Mouse (Mus musculus) limb, embryonic 10.5 days (tissue): ENCODE data around the gene Bod1l. TPM values are rescaled to one million over a fixed set of nuclear protein-coding genes. Genes with fewer than 3 reads are reported as not detected.
A peak's percentile ranks its signal among the peaks of the same experiment; 100 is the strongest.

Experiments
- DNase-seq: peaks from one replicate; pipeline ENCODE4 v3.0.0-alpha.2; 2017; ENCODE audit warnings: low spot score
- H3K27ac ChIP-seq: fragments of 300-500 bp; sonication (generic); 2 replicates; pipeline ENCODE4 v1.5.1; 2016; ENCODE audit warnings: mild to moderate bottlenecking
- H3K27me3 ChIP-seq: fragments of 300-500 bp; sonication (generic); 2 replicates; pipeline ENCODE4 v1.6.1; 2016; ENCODE audit warnings: low read depth, mild to moderate bottlenecking; ENCODE audit not compliant: poor library complexity, severe bottlenecking
- H3K36me3 ChIP-seq: fragments of 300-500 bp; sonication (generic); 2 replicates; pipeline ENCODE4 v1.6.1; 2016; ENCODE audit warnings: mild to moderate bottlenecking, moderate library complexity
- H3K4me1 ChIP-seq: fragments of 300-500 bp; sonication (generic); 2 replicates; pipeline ENCODE4 v1.6.1; 2016
- H3K4me3 ChIP-seq: fragments of 300-500 bp; sonication (generic); 2 replicates; pipeline ENCODE4 v1.5.1; 2016; ENCODE audit warnings: mild to moderate bottlenecking, moderate library complexity
- H3K9me3 ChIP-seq: fragments of 300-500 bp; sonication (generic); replicated peaks from 2 replicates; pipeline ENCODE4 v1.6.1; 2016; ENCODE audit warnings: mild to moderate bottlenecking
- WGBS: fragments of 180-500 bp; shearing (Covaris S2); methylation state at CpG from one replicate; pipeline ENCODE4 v1.1.7; 2016; 5-methylcytosine and 5-hydroxymethylcytosine counted together
- polyA plus RNA-seq: library from polyadenylated mRNA; unstranded; fragments of >200 nt; fragmentation: Nextera tagmentation; extraction: Ambion mirVana; gene quantifications from 2 replicates; pipeline ENCODE4 v1.2.1, GENCODE M21; 2016

Gene Bod1l
- polyA plus RNA-seq, 1 experiment from 2014 or later, result 18.5 TPM

- peak; percentile 64 for DNase-seq
- Histone ChIP-seq H3K36me3 (no peaks in the 10 kb centered on the region), H3K4me3 (peak overlapping the region; percentile 53), H3K27ac (no peak overlapping the region), H3K4me1 (peaks cover 38% of the 10 kb centered on the region), H3K9me3 (no peaks in the 10 kb centered on the region), H3K27me3 (peaks cover 100% of the 10 kb centered on the region)
- WGBS, result 2% methylated on average over 27 of the region's 27 CpGs
Measured at GRCm38 (mm10) chr5:41762141-41762946, 81.8 kb downstream of the Bod1l start.

- DNase-seq, result peak; percentile 63
- H3K36me3 ChIP-seq, result no peaks in the 10 kb centered on the region
- no peak overlapping the region for H3K27ac ChIP-seq
- WGBS, result under 1% methylated on average over 53 of the region's 56 CpGs
- peaks cover 100% of the 10 kb centered on the region for H3K27me3 ChIP-seq
- peak overlapping the region; percentile 18 for H3K4me3 ChIP-seq
- no peaks in the 10 kb centered on the region for H3K9me3 ChIP-seq
- H3K4me1 ChIP-seq, result peaks cover 33% of the 10 kb centered on the region
Measured at GRCm38 (mm10) chr5:41761509-41762140, 82.5 kb downstream of the Bod1l start.

- no peaks in the 10 kb centered on the region for H3K36me3 ChIP-seq
- 2% methylated on average over 22 of the region's 22 CpGs for WGBS
- H3K4me1 ChIP-seq, result peaks cover 30% of the 10 kb centered on the region
- H3K4me3 ChIP-seq, result no peak overlapping the region
- H3K27me3 ChIP-seq, result peaks cover 100% of the 10 kb centered on the region
- H3K9me3 ChIP-seq, result no peaks in the 10 kb centered on the region
- H3K27ac ChIP-seq, result no peak overlapping the region
- peak; percentile 58 for DNase-seq
Measured at GRCm38 (mm10) chr5:41760831-41761508, 83.1 kb downstream of the Bod1l start.

GRCm38 (mm10) chr5:41760071-41760470, 84.0 kb downstream of the Bod1l start:
- 2% methylated on average over 8 of the region's 8 CpGs for WGBS
- H3K36me3 ChIP-seq, result no peaks in the 10 kb centered on the region
- H3K27ac ChIP-seq, result no peak overlapping the region
- no peak overlapping the region for H3K4me3 ChIP-seq
- H3K4me1 ChIP-seq, result peaks cover 30% of the 10 kb centered on the region
- H3K9me3 ChIP-seq, result no peaks in the 10 kb centered on the region
- no peak for DNase-seq
- peaks cover 100% of the 10 kb centered on the region for H3K27me3 ChIP-seq

GRCm38 (mm10) chr5:41758671-41759639, 85.2 kb downstream of the Bod1l start:
- Histone ChIP-seq H3K4me1 (peaks cover 27% of the 10 kb centered on the region), H3K4me3 (no peak overlapping the region), H3K9me3 (no peaks in the 10 kb centered on the region), H3K27ac (no peak overlapping the region), H3K36me3 (no peaks in the 10 kb centered on the region), H3K27me3 (peaks cover 100% of the 10 kb centered on the region)
- DNase-seq, result peak; percentile 52
- 3% methylated on average over 19 of the region's 19 CpGs for WGBS

- peaks cover 13% of the 10 kb centered on the region; the same call in 1 of the 2 replicates for H3K4me1 ChIP-seq
- H3K36me3 ChIP-seq, result no peaks in the 10 kb centered on the region
- WGBS, result 3% methylated on average over 5 of the region's 5 CpGs
- H3K4me3 ChIP-seq, result no peak overlapping the region
- H3K27ac ChIP-seq, result no peak overlapping the region
- no peaks in the 10 kb centered on the region for H3K9me3 ChIP-seq
- H3K27me3 ChIP-seq, result peaks cover 100% of the 10 kb centered on the region
- DNase-seq, result no peak
Measured at GRCm38 (mm10) chr5:41757338-41757737, 86.8 kb downstream of the Bod1l start.

GRCm38 (mm10) chr5:41756396-41756795, 87.7 kb downstream of the Bod1l start:
- Histone ChIP-seq H3K36me3 (no peaks in the 10 kb centered on the region), H3K27ac (no peak overlapping the region), H3K4me1 (peaks cover 7% of the 10 kb centered on the region; the same call in 1 of the 2 replicates), H3K4me3 (no peak overlapping the region), H3K9me3 (no peaks in the 10 kb centered on the region), H3K27me3 (peaks cover 100% of the 10 kb centered on the region)
- DNase-seq, result no peak
- WGBS, result 3% methylated on average over 4 of the region's 4 CpGs

GRCm38 (mm10) chr5:41755373-41755960, 88.6 kb downstream of the Bod1l start:
- DNase-seq, result peak; percentile 49
- H3K4me3 ChIP-seq, result no peak overlapping the region
- H3K4me1 ChIP-seq, result peaks cover 5% of the 10 kb centered on the region; the same call in 1 of the 2 replicates
- H3K27me3 ChIP-seq, result peaks cover 100% of the 10 kb centered on the region
- H3K36me3 ChIP-seq, result no peaks in the 10 kb centered on the region
- WGBS, result under 1% methylated on average over 23 of the region's 23 CpGs
- no peak overlapping the region for H3K27ac ChIP-seq
- H3K9me3 ChIP-seq, result no peaks in the 10 kb centered on the region

GRCm38 (mm10) chr5:41754836-41755235, 89.3 kb downstream of the Bod1l start:
- DNase-seq, result no peak
- WGBS, result under 1% methylated on average over 16 of the region's 16 CpGs
- H3K4me3 ChIP-seq, result 0 out of 2 replicates have a peak overlapping the region, but pooled peaks have one; percentile 8
- peaks cover 5% of the 10 kb centered on the region; the same call in 1 of the 2 replicates for H3K4me1 ChIP-seq
- no peaks in the 10 kb centered on the region for H3K9me3 ChIP-seq
- peaks cover 100% of the 10 kb centered on the region for H3K27me3 ChIP-seq
- no peaks in the 10 kb centered on the region for H3K36me3 ChIP-seq
- H3K27ac ChIP-seq, result no peak overlapping the region

GRCm38 (mm10) chr5:41754226-41754775, 89.8 kb downstream of the Bod1l start:
- no peaks in the 10 kb centered on the region for H3K9me3 ChIP-seq
- H3K36me3 ChIP-seq, result no peaks in the 10 kb centered on the region
- DNase-seq, result peak; percentile 50
- 0 out of 2 replicates have a peak overlapping the region, but pooled peaks have one; percentile 8 for H3K4me3 ChIP-seq
- under 1% methylated on average over 17 of the region's 17 CpGs for WGBS
- peaks cover 5% of the 10 kb centered on the region; the same call in 1 of the 2 replicates for H3K4me1 ChIP-seq
- H3K27ac ChIP-seq, result no peak overlapping the region
- H3K27me3 ChIP-seq, result peaks cover 100% of the 10 kb centered on the region

- no peak for DNase-seq
- H3K27ac ChIP-seq, result no peak overlapping the region
- no peak overlapping the region for H3K4me3 ChIP-seq
- H3K9me3 ChIP-seq, result no peaks in the 10 kb centered on the region
- H3K27me3 ChIP-seq, result peaks cover 100% of the 10 kb centered on the region
- H3K4me1 ChIP-seq, result peaks cover 5% of the 10 kb centered on the region; the same call in 1 of the 2 replicates
- no peaks in the 10 kb centered on the region for H3K36me3 ChIP-seq
- WGBS, result 35% methylated on average over 4 of the region's 4 CpGs
Measured at GRCm38 (mm10) chr5:41752721-41753120, 91.4 kb downstream of the Bod1l start.
